Mouse (Mus musculus): ENCODE results near the gene Wscd1.
"Not testable (repeated sequence)": the region's sequence is repeated elsewhere in the genome, so short reads cannot be mapped to it uniquely, and the experiment has no call there.

Gene Wscd1

DNA sequence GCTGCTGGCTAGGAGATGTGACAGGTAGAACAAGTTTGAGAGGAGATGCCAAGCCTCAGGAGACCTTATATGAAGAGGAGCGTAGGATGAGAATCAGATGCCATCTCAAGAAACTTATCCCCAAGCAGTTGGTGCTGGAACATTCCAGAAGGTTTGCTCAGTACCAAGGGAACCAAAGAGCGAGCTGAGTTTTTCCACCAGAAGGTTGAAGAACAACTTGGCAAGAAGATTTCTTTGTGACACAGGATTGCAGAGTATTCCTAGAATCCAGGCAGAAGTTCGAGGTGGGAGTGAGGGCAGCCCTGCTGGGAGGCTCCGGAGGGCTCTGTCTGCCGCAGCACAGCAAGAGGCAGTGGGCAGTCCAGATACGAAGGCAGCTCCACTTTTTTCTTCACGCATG lies 21.4 kb downstream of the Wscd1 start:
- DNase-seq = no peak

DNA sequence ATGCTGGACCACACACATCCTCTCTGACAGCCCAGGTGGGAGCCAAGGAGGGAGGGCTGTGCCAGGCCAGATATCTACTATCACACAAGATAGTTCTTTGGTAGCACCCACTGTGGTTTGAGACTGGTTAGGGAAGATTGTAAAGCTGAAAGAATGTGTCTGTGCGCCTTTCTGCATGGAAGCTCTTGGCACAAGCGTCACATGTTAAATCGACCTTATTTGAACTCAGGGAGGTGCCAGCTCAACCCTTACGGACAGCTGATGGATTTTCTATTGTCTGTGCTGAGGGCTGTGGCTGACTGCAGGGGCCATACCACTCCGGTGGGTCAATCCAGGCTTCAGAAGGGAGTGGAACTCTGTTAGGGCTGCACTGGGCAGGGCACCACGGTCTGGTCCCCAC lies 22.3 kb downstream of the Wscd1 start:
- no peak for DNase-seq

DNA sequence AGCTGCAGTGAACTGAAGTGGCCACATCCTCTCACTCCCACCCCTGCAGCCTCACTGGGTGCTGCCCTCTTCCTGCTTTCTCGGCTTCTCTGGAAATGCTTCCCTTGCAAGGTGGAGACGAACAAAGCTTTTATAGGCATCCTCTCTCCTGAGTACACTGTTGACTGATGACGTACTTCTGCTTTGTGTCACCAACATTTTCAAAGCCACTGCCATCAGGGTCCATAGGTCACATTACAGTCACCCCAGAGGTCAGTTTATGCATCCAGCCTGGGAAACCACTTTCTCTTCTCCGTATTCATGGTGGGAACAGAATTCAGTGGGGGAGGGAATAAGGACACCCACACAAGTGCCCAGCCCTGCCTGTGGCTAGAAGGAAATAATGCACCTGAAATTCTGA lies 23.1 kb downstream of the Wscd1 start:
- no peak for DNase-seq

- DNase-seq = no peak
These were observed 24.5 kb downstream of the Wscd1 start for GRCm38 (mm10) chr11:71773986-71774767.

DNA sequence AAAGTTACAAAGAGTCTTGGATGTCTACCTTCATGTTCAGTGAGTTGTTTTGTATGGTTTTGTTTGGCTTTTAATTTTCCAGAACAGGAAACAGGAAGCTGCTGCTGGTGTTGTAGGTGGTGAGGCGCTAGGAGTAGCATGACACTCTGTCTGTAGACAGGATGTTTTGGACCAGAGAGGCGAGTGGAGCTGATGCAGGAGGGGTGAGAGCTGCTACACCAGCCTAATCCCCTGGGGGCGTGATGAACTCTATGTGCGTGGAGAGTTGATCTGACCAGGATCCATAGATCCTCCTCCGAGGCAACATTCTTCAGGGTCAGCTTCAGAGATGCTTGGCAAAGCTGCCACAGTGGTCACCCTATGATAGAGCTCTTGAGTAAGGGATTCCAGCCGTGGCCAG lies 25.3 kb downstream of the Wscd1 start:
- no peak for DNase-seq

DNA sequence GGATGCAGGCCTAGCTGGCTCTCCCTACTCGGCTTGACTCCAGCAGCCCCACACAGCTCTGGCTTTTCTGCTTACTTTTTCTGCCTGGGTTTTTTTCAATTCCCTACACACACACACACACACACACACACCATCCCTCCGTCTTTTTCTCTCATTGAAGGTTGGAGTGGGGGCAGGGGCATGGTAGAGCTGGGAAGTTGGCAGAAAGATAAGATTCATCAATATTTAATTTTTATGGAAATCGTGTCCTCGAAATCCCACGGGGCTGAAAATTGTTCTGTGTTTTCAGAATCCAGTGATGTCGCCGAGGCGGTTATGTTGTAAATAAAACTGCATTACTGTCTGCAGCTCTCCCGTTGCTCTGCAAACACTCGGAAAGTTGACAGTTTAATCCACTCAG lies 29.9 kb downstream of the Wscd1 start:
- DNase-seq = no peak

- no peak for DNase-seq
These were observed 32.1 kb downstream of the Wscd1 start for GRCm38 (mm10) chr11:71781737-71782354.

DNA sequence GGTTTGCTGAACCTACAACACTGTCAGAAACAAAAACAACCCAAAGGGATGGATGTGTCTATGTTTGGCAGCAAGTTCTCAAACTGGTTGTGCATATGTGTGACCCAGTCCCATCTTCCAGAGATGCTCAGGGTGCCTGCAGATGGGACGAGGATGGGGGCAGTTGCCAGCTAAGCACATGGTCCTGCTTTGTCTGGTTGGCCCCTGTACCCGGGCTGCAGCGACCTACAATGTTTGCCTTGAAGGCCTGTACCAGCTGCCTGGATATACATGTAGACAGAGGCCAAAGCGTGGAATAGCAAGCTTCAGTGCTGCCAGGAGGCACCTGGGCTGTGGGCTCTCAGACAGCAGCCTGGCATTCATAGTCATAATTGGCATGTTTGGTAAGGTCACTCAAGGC lies 35.8 kb downstream of the Wscd1 start:
- DNase-seq = no peak

- DNase-seq = no peak
These were observed 38.5 kb downstream of the Wscd1 start for GRCm38 (mm10) chr11:71788209-71788608.

- no peak for DNase-seq
These were observed 40.5 kb downstream of the Wscd1 start for GRCm38 (mm10) chr11:71790227-71790626.

DNA sequence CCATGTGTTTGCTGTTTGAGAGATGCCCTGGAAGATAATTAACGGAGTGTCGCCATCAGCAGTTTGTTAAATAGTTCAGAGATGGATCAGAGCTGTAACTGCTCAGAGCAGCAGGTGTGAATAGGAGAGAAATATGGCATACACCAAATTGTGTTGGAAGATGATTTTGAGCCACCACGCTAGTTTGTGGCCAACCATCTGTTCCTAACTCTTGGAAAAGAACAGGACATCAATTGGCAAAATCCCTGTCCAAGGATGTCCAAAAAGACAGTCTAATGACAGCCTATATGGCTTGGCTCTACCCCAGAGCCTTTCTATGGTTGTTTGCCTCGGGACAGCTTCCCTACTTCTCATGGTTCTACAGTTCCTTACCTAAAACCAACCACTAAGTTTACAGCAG lies 49.5 kb downstream of the Wscd1 start:
- no peak for DNase-seq

DNA sequence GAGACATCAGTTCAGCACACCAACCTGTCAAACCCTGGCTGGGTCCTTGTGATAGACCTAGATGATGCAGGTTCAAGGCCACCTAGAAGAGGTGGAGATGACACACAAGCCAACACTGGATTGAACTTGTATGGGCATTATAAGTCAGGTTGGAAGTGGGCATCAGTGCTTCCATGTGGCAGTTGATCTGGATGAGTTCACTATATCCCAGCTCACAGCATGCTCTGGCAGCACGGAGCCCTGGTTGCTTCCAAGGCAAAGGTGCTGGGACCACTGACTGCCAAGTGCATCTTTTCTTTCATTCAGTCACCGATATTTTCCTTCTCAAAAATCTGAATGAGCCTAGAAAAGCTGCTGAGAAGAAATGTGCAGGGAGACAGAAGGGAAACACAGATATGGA lies 58.8 kb downstream of the Wscd1 start:
- DNase-seq = no peak

GRCm38 (mm10) chr11:71811828-71812227 lies 62.1 kb downstream of the Wscd1 start:
- no peak for DNase-seq

GRCm38 (mm10) chr11:71812921-71813320 lies 63.2 kb downstream of the Wscd1 start:
- DNase-seq = peak; percentile 23

DNA sequence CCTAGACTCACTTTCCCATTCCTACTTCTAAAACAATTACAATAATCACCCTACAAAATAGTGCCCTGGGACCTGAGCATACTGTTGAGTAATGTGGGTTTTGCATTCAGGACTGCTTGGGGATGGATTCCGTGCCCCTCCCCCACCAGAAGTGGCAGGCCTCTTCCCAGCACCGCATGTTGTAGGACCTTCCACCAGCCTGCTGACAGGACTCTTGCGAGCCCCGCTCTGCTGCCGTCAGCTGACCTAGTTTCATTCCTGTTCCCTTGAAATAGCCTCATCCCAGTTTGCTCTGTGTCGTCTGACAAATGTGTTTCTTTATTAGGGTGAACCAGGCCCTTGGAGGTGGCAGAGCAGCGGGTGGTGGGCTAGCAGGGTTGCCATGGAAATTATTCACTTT lies 64.8 kb downstream of the Wscd1 start:
- DNase-seq = peak; percentile 18

- DNase-seq = no peak
These were observed 65.6 kb downstream of the Wscd1 start for GRCm38 (mm10) chr11:71815326-71815725.

DNA sequence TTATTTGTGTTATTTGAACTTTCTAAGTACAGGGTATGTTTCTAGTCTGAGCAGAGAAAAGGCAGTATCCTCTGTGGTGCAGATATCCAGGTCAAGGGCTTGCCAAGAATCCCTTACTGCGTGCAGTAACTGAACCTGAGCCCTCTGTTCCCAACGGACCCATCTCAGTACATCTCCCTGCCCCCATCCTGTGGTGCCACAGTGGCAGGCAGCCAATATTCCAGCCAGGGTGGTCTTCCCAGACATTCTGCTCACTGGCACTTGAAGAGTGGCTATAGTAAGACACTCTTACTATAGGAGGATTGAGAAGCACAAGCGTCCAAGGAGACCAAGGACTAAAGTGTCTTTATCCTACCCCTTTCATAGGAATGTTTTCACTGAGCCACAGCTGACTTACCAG lies 67.2 kb downstream of the Wscd1 start:
- no peak for DNase-seq

DNA sequence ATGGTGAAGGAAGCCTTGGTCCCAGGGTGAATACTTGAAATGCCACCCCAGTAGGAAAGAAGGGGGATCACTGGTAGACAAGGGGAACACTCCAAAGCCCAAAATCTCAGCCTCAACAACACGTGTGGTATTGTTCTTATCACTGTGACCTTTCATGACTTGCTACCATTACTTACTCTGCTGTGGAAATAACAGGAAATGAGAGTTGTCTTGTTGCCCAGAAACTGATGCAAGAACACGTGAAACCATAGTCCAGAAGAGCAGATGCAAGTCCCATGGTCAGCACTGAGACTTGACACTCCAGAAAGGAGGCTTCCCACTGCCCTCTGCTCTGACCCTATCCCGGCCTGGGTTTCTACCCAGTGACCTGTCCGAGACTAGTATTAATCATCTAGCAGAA lies 67.6 kb downstream of the Wscd1 start:
- no peak for DNase-seq

GRCm38 (mm10) chr11:71818111-71818510 lies 68.4 kb downstream of the Wscd1 start:
- DNase-seq = no peak

DNA sequence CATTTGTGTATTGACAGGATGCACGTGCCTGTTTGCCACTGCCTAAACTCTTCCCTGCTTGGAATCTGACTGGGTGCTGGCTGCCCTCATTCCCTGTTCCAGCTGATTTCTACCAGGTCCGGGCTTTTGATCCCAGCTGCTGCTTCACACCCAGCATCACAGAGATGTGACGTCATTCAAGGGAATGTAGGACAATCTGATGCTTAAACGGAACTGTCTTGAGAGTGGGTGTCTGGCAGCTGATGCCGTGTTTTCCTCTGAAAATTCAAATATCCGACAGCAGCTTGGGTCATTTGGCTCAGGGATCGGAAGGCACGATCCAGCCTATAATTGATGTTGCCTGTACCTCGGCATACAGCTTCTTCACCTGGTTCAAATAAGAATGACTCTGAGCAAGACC lies 70.2 kb downstream of the Wscd1 start:
- DNase-seq = no peak

DNA sequence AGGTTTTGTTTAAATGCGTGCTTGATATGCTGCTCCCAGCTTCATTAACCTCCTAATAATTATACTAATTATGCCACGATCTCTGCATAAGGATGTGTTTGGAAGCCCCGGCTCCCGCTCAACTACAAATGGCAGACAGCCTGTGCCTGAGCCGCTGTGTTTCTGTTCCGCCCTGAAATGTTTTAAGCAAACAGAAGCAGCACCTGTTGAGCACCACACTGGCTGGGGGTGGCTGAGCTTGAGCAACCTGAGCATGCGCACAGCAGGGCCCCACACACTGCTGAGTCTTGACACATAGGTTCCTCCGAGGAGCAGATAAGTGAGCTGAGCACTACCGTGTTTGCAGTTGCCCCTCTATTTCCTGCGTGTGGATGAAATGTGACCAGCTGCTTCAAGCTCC lies 71.1 kb downstream of the Wscd1 start:
- DNase-seq = no peak

DNA sequence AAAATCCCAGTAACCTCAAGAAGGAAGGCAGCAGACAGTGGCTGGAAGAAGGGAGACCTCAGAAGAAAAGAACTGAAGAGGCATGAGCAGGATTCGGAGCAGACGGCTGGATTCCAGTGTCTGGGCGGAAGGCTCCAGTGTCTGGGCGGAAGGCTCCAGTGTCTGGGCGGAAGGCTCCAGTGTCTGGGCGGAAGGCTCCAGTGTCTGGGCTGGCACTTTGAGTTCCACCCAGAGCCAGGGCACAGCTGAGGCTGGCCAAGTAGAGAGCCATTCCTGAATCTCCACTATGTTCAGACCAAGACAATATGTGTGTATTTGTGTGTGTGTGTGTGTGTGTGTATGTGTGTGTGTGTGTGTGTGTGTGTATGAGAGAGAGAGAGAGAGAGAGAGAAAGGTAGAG lies 71.8 kb downstream of the Wscd1 start:
- not testable (repeated sequence) for DNase-seq

GRCm38 (mm10) chr11:71822031-71822430 lies 72.3 kb downstream of the Wscd1 start:
- no peak for DNase-seq

DNA sequence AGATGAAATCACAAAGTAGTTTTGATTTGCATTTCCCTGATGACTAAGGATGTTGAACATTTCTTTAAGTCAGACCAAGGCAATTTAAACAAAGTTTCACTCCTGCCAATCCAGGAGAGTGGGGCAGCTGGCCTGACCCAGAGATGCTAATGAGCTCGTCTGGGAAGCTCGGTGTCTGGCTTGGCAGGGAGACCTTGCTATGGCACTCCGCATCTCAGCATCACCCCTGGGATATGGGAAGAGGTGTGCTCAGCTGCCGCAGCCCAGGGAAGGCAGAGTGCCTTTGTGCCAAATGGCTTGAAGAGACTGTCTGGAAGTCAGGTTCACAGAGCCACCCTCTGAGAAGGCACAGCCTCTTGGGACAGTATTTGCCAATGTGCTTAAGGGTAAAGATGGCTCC lies 75.3 kb downstream of the Wscd1 start:
- no peak for DNase-seq
